In genomic region chr13:98693316-98693715, GRCm38 (mm10) we compare ENCODE assay signal across 15 mouse cellular contexts. TPM values are rescaled to one million over a fixed set of nuclear protein-coding genes. Genes with fewer than 3 reads are reported as not detected.
DNase-seq lines count a peak whose midpoint lies in the region; ATAC-seq and TF ChIP-seq lines count a peak whose summit lies in the region.
"Had no signal": no experiment of that assay in that cellular context is flagged by ENCODE, and none has a peak within 500 bp of the region (broad histone marks: within the 10 kb centered on the region; RNA-seq: fewer than 3 reads in every experiment).

No protein-coding gene starts in this region.

- no peak for TF ChIP-seq POLR2A in liver, adult 2 months (IDR thresholded peaks at IDR 0.05; ENCODE audit: extremely low read depth, insufficient read depth, low read length)
- no peak for TF ChIP-seq POLR2A in bone marrow macrophage, adult 2 months (IDR thresholded peaks at IDR 0.05; ENCODE audit: borderline replicate concordance, low read depth, low read length)

- H3K36me3 ChIP-seq in liver, adult 2 months (ENCODE audit: control insufficient read depth, insufficient read depth, low read length): no peaks in the 10 kb centered on the region
- no peaks in the 10 kb centered on the region for H3K36me3 ChIP-seq in liver, embryonic 11.5 days (ENCODE audit: control insufficient read depth, insufficient read depth, low read length)
- no peaks in the 10 kb centered on the region for H3K36me3 ChIP-seq in splenic B cell, adult 2 months (ENCODE audit: control insufficient read depth, insufficient read depth, low read length, poor library complexity, severe bottlenecking)
- H3K36me3 ChIP-seq in hindbrain, embryonic 10.5 days: no peaks in the 10 kb centered on the region
- H3K36me3 ChIP-seq: embryonic facial prominence, embryonic 15.5 days; liver, embryonic 15.5 days had no signal

- peak overlapping the region; percentile 28 for H3K4me3 ChIP-seq in liver, adult 2 months (ENCODE audit: insufficient read depth, low read depth, low read length)
- no peak overlapping the region for H3K4me3 ChIP-seq in liver, embryonic 11.5 days (ENCODE audit: low read depth, low read length)
- H3K4me3 ChIP-seq in bone marrow macrophage, adult 2 months (ENCODE audit: insufficient read depth, low read length): peak overlapping the region; percentile 43
- no peak overlapping the region for H3K4me3 ChIP-seq in hindbrain, embryonic 10.5 days
- H3K4me3 ChIP-seq: embryonic facial prominence, embryonic 15.5 days; liver, embryonic 15.5 days had no signal

- no peaks in the 10 kb centered on the region for H3K79me2 ChIP-seq in liver, adult 2 months (ENCODE audit: control insufficient read depth, insufficient read depth, low read length)

- TF ChIP-seq CTCF in liver, adult 2 months (IDR thresholded peaks at IDR 0.05; ENCODE audit: low read depth, low read length): no peak
- no peak for TF ChIP-seq CTCF in bone marrow macrophage, adult 2 months (IDR thresholded peaks at IDR 0.05; ENCODE audit: low read depth, low read length)

- no peak overlapping the region for H3K9ac ChIP-seq in liver, adult 2 months (ENCODE audit: low read depth, low read length)
- H3K9ac ChIP-seq in liver, embryonic 11.5 days (ENCODE audit: low read depth, low read length): no peak overlapping the region
- H3K9ac ChIP-seq: embryonic facial prominence, embryonic 15.5 days; liver, embryonic 15.5 days had no signal

- H3K4me2 ChIP-seq in liver, embryonic 11.5 days: no peak overlapping the region
- H3K4me2 ChIP-seq: embryonic facial prominence, embryonic 15.5 days; liver, embryonic 15.5 days had no signal

- DNase-seq in liver, adult 2 months (ENCODE audit: extremely low read depth, low read depth, low spot score): peak; percentile 70
- no peak for DNase-seq in liver, embryonic 11.5 days (ENCODE audit: low spot score)
- DNase-seq in kidney, postnatal 36 days: peak; percentile 17 to 38
- DNase-seq in splenic B cell, adult 2 months (ENCODE audit: low read depth, low spot score): peak; percentile 8
- DNase-seq in hindbrain, embryonic 10.5 days (ENCODE audit: low spot score): no peak
- no peak for DNase-seq in cerebellum, postnatal 36 days
- DNase-seq: cerebellum, postnatal 25 days; heart, postnatal 36 days had no signal

- H3K4me1 ChIP-seq in liver, adult 2 months (ENCODE audit: control insufficient read depth, insufficient read depth, low read length): peaks cover 13% of the 10 kb centered on the region
- H3K4me1 ChIP-seq in liver, embryonic 11.5 days (replicated peaks; ENCODE audit: control insufficient read depth, insufficient read depth, low read length): no peaks in the 10 kb centered on the region; the same call in 1 of the 2 replicates
- H3K4me1 ChIP-seq in bone marrow macrophage, adult 2 months (ENCODE audit: control insufficient read depth, insufficient read depth, low read length): peaks cover 23% of the 10 kb centered on the region
- H3K4me1 ChIP-seq in hindbrain, embryonic 10.5 days (replicated peaks): peaks cover 15% of the 10 kb centered on the region
- H3K4me1 ChIP-seq: liver, embryonic 15.5 days had no signal

- WGBS in liver, adult 2 months: 25% methylated on average over 11 of the region's 11 CpGs
- 82% methylated on average over 11 of the region's 11 CpGs for WGBS in liver, embryonic 11.5 days
- 93% methylated on average over 11 of the region's 11 CpGs for WGBS in hindbrain, embryonic 10.5 days

- no peaks in the 10 kb centered on the region for H3K9me3 ChIP-seq in liver, embryonic 11.5 days (ENCODE audit: control insufficient read depth, low read length)
- H3K9me3 ChIP-seq in hindbrain, embryonic 10.5 days: no peaks in the 10 kb centered on the region
- H3K9me3 ChIP-seq: embryonic facial prominence, embryonic 15.5 days; liver, embryonic 15.5 days had no signal

- H3K27me3 ChIP-seq in liver, adult 2 months (ENCODE audit: control insufficient read depth, insufficient read depth, low read length): no peaks in the 10 kb centered on the region
- H3K27me3 ChIP-seq in liver, embryonic 11.5 days (replicated peaks; ENCODE audit: control insufficient read depth, insufficient read depth, low read length): peaks cover 31% of the 10 kb centered on the region
- H3K27me3 ChIP-seq in splenic B cell, adult 2 months (ENCODE audit: control insufficient read depth, insufficient read depth, low read length, poor library complexity, severe bottlenecking): 0 out of 2 replicates have a peak, but pooled peaks cover 4% of the 10 kb centered on the region
- peaks cover 36% of the 10 kb centered on the region for H3K27me3 ChIP-seq in hindbrain, embryonic 10.5 days (ENCODE audit: insufficient read depth, poor library complexity, severe bottlenecking)

- no peak for ATAC-seq in liver, embryonic 11.5 days (replicated peaks; ENCODE audit: low FRiP score)
- ATAC-seq in monocyte, adult 5-6 weeks (replicated peaks; ENCODE audit: insufficient number of reproducible peaks, low FRiP score, low TSS enrichment, poor library complexity, severe bottlenecking): no peak
- ATAC-seq: forebrain, embryonic 16.5 days had no signal

- no peak overlapping the region for H3K27ac ChIP-seq in liver, adult 2 months (replicated peaks; ENCODE audit: insufficient read depth, low read depth, low read length)
- H3K27ac ChIP-seq in liver, embryonic 11.5 days (ENCODE audit: low read depth, low read length): no peak overlapping the region
- H3K27ac ChIP-seq in bone marrow macrophage, adult 2 months (ENCODE audit: insufficient read depth, low read depth, low read length): peak overlapping the region; percentile 87
- H3K27ac ChIP-seq in hindbrain, embryonic 10.5 days: no peak overlapping the region
- H3K27ac ChIP-seq: embryonic facial prominence, embryonic 15.5 days; liver, embryonic 15.5 days had no signal

RNA-seq across cellular contexts. Expression of gene Tmem171, which starts 1.3 kb away (rescaled TPM):
- not detected in 2 replicates for total RNA-seq in liver, adult 2 months (2014; rRNA removed)
- polyA plus RNA-seq in liver, adult 2 months (2012; rRNA removed): 0.30 and 0.38 TPM in 2 replicates
- 0.19 TPM in 1 of 2 replicates, not detected in the other for polyA plus RNA-seq in liver, embryonic 11.5 days (2014; fragmentation: Nextera tagmentation; extraction: Ambion mirVana)
- polyA plus RNA-seq in bone marrow macrophage, adult 2 months (2012; ENCODE audit: insufficient read depth, insufficient read length, missing spikeins): 16.9 and 17.5 TPM in 2 replicates
- polyA plus RNA-seq in hindbrain, embryonic 10.5 days (2016; fragmentation: Nextera tagmentation; extraction: Ambion mirVana): not detected in 2 replicates
- total RNA-seq in monocyte, adult 5-6 weeks (2017): 2.5 to 2.7 TPM in 2 of 3 replicates, not detected in the other
- total RNA-seq: gastrocnemius, postnatal 4 days had no signal
- polyA plus RNA-seq: forebrain, embryonic 16.5 days had no signal

RNA-seq across cellular contexts. Expression of gene Tmem174, which starts 56.1 kb away (rescaled TPM):
- total RNA-seq in liver, adult 2 months (2014; rRNA removed): not detected in 2 replicates
- not detected in 2 replicates for polyA plus RNA-seq in liver, adult 2 months (2012; rRNA removed)
- not detected in 2 replicates for polyA plus RNA-seq in liver, embryonic 11.5 days (2014; fragmentation: Nextera tagmentation; extraction: Ambion mirVana)
- not detected in 2 replicates for polyA plus RNA-seq in bone marrow macrophage, adult 2 months (2012; ENCODE audit: insufficient read depth, insufficient read length, missing spikeins)
- polyA plus RNA-seq in hindbrain, embryonic 10.5 days (2016; fragmentation: Nextera tagmentation; extraction: Ambion mirVana): not detected in 2 replicates
- total RNA-seq in monocyte, adult 5-6 weeks (2017): not detected in 3 replicates
- total RNA-seq: gastrocnemius, postnatal 4 days; heart, postnatal 36 days; left cerebral cortex, postnatal 14 days had no signal
- polyA plus RNA-seq: forebrain, embryonic 16.5 days; liver, embryonic 15.5 days had no signal

Comparison
In these comparisons a context has a peak if more than half of its experiments do, and no peak if none do; other contexts are left out.
1. DNase-seq: peak in liver, adult 2 months (single experiment), kidney, postnatal 36 days (2 of 2) and splenic B cell, adult 2 months (single experiment); none in liver, embryonic 11.5 days (single experiment), hindbrain, embryonic 10.5 days (single experiment) and cerebellum, postnatal 36 days (0 of 2).
2. H3K4me3 ChIP-seq: peak in liver, adult 2 months (single experiment) and bone marrow macrophage, adult 2 months (single experiment); none in liver, embryonic 11.5 days (single experiment) and hindbrain, embryonic 10.5 days (single experiment).
3. RNA of gene Tmem171, which starts 1.3 kb away (polyA plus RNA-seq): 16.9 to 17.5 TPM in bone marrow macrophage, adult 2 months; 0.30 to 0.38 TPM in liver, adult 2 months, 0.19 TPM in liver, embryonic 11.5 days and not detected in hindbrain, embryonic 10.5 days; every median in the first group is over 10 times any median in the second.